Mouse (Mus musculus): ENCODE data around the gene Dvl2.
"Not testable (repeated sequence)": the region's sequence is repeated elsewhere in the genome, so short reads cannot be mapped to it uniquely, and the experiment has no call there.

DNA sequence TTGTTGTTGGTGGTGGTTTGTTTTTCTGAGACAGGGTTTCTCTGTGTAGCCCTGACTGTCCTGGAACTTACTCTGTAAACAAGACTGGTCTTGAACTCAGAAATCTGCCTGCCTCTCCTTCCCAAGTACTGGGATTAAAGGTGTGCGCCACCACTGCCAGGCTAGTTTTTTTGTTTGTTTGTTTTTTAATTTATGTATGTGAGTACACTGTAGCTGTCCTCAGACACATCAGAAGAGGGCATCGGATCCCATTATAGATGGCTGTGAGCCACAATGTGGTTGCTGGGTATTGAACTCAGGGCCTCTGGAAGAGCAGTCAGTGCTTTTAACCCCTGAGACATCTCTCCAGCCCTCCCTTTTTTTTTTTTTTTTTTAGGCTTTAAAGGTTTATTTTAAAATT is 15.8 kb downstream of the Dvl2 start:
- TF ChIP-seq CTCF (IDR thresholded peaks at IDR 0.05; ENCODE audit: low read depth, low read length); TAL1 (conservative IDR thresholded peaks at IDR 0.05; ENCODE audit: low read depth, low read length); GATA1 (IDR thresholded peaks at IDR 0.05; ENCODE audit: borderline replicate concordance, low read length); GATA2 (IDR thresholded peaks at IDR 0.05; ENCODE audit: borderline replicate concordance, low read depth, low read length); POLR2AphosphoS5 (IDR thresholded peaks at IDR 0.05; ENCODE audit: insufficient replicate concordance, low read depth, low read length): not testable (repeated sequence)

Data from G1E (cell line).